8 mouse cellular contexts compared by ENCODE assay signal in genomic region chr2:170154301-170154721, GRCm38 (mm10). TPM values are rescaled to one million over a fixed set of nuclear protein-coding genes. Genes with fewer than 3 reads are reported as not detected.
DNase-seq lines count a peak whose midpoint lies in the region; ATAC-seq and TF ChIP-seq lines count a peak whose summit lies in the region.

No protein-coding gene starts in this region.

- no peaks in the 10 kb centered on the region for H3K36me3 ChIP-seq in heart, embryonic 16.5 days (ENCODE audit: control insufficient read depth, insufficient read depth)
- H3K36me3 ChIP-seq in hindbrain, embryonic 15.5 days = no peaks in the 10 kb centered on the region
- no peaks in the 10 kb centered on the region for H3K36me3 ChIP-seq in midbrain, embryonic 14.5 days (ENCODE audit: control insufficient read depth, insufficient read depth, low read length)

- peaks cover 33% of the 10 kb centered on the region for H3K4me1 ChIP-seq in heart, embryonic 16.5 days (ENCODE audit: control insufficient read depth, insufficient read depth, low read length)
- peaks cover 6% of the 10 kb centered on the region; the same call in 1 of the 2 replicates for H3K4me1 ChIP-seq in bone marrow, adult 2 months (ENCODE audit: control insufficient read depth, insufficient read depth, low read length)
- peaks cover 18% of the 10 kb centered on the region for H3K4me1 ChIP-seq in hindbrain, embryonic 15.5 days (replicated peaks)
- H3K4me1 ChIP-seq in midbrain, embryonic 14.5 days (ENCODE audit: control insufficient read depth, insufficient read depth, low read length) = peaks cover 13% of the 10 kb centered on the region; the same call in 1 of the 2 replicates

- peak overlapping the region; percentile 52 for H3K4me3 ChIP-seq in heart, embryonic 16.5 days (ENCODE audit: low read length)
- H3K4me3 ChIP-seq in bone marrow, adult 2 months (replicated peaks; ENCODE audit: control insufficient read depth, low read depth, low read length) = peak overlapping the region; percentile 42
- H3K4me3 ChIP-seq in hindbrain, embryonic 15.5 days = no peak overlapping the region
- H3K4me3 ChIP-seq in midbrain, embryonic 14.5 days (replicated peaks; ENCODE audit: low read depth, low read length) = no peak overlapping the region

- no peaks in the 10 kb centered on the region for H3K27me3 ChIP-seq in heart, embryonic 16.5 days (ENCODE audit: control insufficient read depth, insufficient read depth, low read length)
- no peaks in the 10 kb centered on the region for H3K27me3 ChIP-seq in hindbrain, embryonic 15.5 days
- no peaks in the 10 kb centered on the region for H3K27me3 ChIP-seq in midbrain, embryonic 14.5 days (ENCODE audit: control insufficient read depth, insufficient read depth, low read length)

- peak overlapping the region; percentile 95 for H3K27ac ChIP-seq in heart, embryonic 16.5 days (ENCODE audit: low read length)
- H3K27ac ChIP-seq in bone marrow, adult 2 months (ENCODE audit: control insufficient read depth, insufficient read depth, low read depth, low read length, poor library complexity) = peak overlapping the region; percentile 97; the same call in 1 of the 2 replicates
- H3K27ac ChIP-seq in hindbrain, embryonic 15.5 days (replicated peaks) = no peak overlapping the region
- no peak overlapping the region for H3K27ac ChIP-seq in midbrain, embryonic 14.5 days (replicated peaks; ENCODE audit: low read depth, low read length)

- TF ChIP-seq CTCF in bone marrow, adult 2 months (IDR thresholded peaks at IDR 0.05; ENCODE audit: control insufficient read depth, insufficient read depth, low read length) = no peak

- H3K9me3 ChIP-seq in heart, embryonic 16.5 days (replicated peaks; ENCODE audit: control insufficient read depth, low read length) = no peaks in the 10 kb centered on the region
- H3K9me3 ChIP-seq in hindbrain, embryonic 15.5 days = no peaks in the 10 kb centered on the region
- no peaks in the 10 kb centered on the region for H3K9me3 ChIP-seq in midbrain, embryonic 14.5 days (ENCODE audit: control insufficient read depth, low read length)

- no peak for TF ChIP-seq POLR2A in bone marrow, adult 2 months (IDR thresholded peaks at IDR 0.05; ENCODE audit: borderline replicate concordance, control insufficient read depth, low read depth, low read length)

- peak overlapping the region; percentile 84; the same call in 1 of the 2 replicates for H3K9ac ChIP-seq in heart, embryonic 16.5 days (ENCODE audit: low read length)
- H3K9ac ChIP-seq in hindbrain, embryonic 15.5 days = no peak overlapping the region
- no peak overlapping the region for H3K9ac ChIP-seq in midbrain, embryonic 14.5 days (replicated peaks; ENCODE audit: low read length)

- no peak for ATAC-seq in heart, embryonic 16.5 days (replicated peaks; ENCODE audit: extremely low read depth, insufficient read depth, low FRiP score)
- no peak for ATAC-seq in hindbrain, embryonic 15.5 days (ENCODE audit: low FRiP score, low read depth)
- no peak for ATAC-seq in midbrain, embryonic 14.5 days (ENCODE audit: low FRiP score, low TSS enrichment)

- DNase-seq in heart, adult 18-20 months = no peak
- DNase-seq in midbrain, embryonic 14.5 days = no peak
- no peak for DNase-seq in right cerebral cortex, postnatal 36 days (ENCODE audit: low spot score in 2 of 2)
- DNase-seq in frontal cortex, adult 2 months (ENCODE audit: extremely low spot score in 1 of 2, low spot score in 1 of 2) = no peak
- no peak for DNase-seq in T-cell, adult 2 months (ENCODE audit: low spot score)

- H3K4me2 ChIP-seq in heart, embryonic 16.5 days (ENCODE audit: low read depth, low read length) = peak overlapping the region; percentile 88
- H3K4me2 ChIP-seq in hindbrain, embryonic 15.5 days = peak overlapping the region; percentile 58
- H3K4me2 ChIP-seq in midbrain, embryonic 14.5 days (ENCODE audit: low read length) = peak overlapping the region; percentile 58

- WGBS in heart, embryonic 16.5 days = 20% methylated on average over 6 of the region's 6 CpGs
- WGBS in bone marrow, adult 2 months = 4% methylated on average over 6 of the region's 6 CpGs
- 27% methylated on average over 6 of the region's 6 CpGs for WGBS in hindbrain, embryonic 15.5 days
- WGBS in midbrain, embryonic 14.5 days = 22% methylated on average over 6 of the region's 6 CpGs

RNA-seq across cellular contexts. Expression of gene Zfp217, which starts 6.4 kb away (rescaled TPM):
- polyA plus RNA-seq in heart, embryonic 16.5 days (2015; fragmentation: Nextera tagmentation; extraction: Ambion mirVana) = 3.2 and 3.6 TPM in 2 replicates
- total RNA-seq in heart, adult 18-20 months (2021) = 10 to 100 TPM in 1 of 2 experiments, 1 to 10 TPM in 1; 7.5 to 10.2 TPM
- 10.1 and 23.7 TPM in 2 replicates for polyA plus RNA-seq in bone marrow, adult 2 months (2011; ENCODE audit: insufficient read depth, insufficient read length, low replicate concordance, missing spikeins)
- polyA plus RNA-seq in hindbrain, embryonic 15.5 days (2015; fragmentation: Nextera tagmentation; extraction: Ambion mirVana) = 1.7 and 1.9 TPM in 2 replicates
- 1.8 TPM in 2 replicates for polyA plus RNA-seq in midbrain, embryonic 14.5 days (2014; fragmentation: Nextera tagmentation; extraction: Ambion mirVana)
- polyA plus RNA-seq in frontal cortex, adult 2 months (2012; rRNA removed) = 1.8 and 2.4 TPM in 2 replicates

Comparison
In these comparisons a context has a peak if more than half of its experiments do, and no peak if none do; other contexts are left out.
1. H3K27ac ChIP-seq: peak in heart, embryonic 16.5 days (single experiment) and bone marrow, adult 2 months (single experiment); none in hindbrain, embryonic 15.5 days (single experiment) and midbrain, embryonic 14.5 days (single experiment).
2. H3K4me3 ChIP-seq: peak in heart, embryonic 16.5 days (single experiment) and bone marrow, adult 2 months (single experiment); none in hindbrain, embryonic 15.5 days (single experiment) and midbrain, embryonic 14.5 days (single experiment).
3. Peak in every context shown above with its lines, with median percentiles within 50 percentile points of each other: H3K4me2 ChIP-seq.